Mouse (Mus musculus) left cerebral cortex, adult 18-20 months (tissue): ENCODE data around the gene Dap. TPM values are rescaled to one million over a fixed set of nuclear protein-coding genes. Genes with fewer than 3 reads are reported as not detected.
A peak's percentile ranks its signal among the peaks of the same experiment; 100 is the strongest.

Experiments used
- DNase-seq, 2 experiments: peaks; one replicate each; pipeline ENCODE4 v3.0.0; 2021 to 2022; ENCODE audit warnings: low spot score in 2 of 2, mixed read lengths in 1 of 2
- long read RNA-seq, 2 experiments: library from polyadenylated mRNA; stranded (forward); transcript quantifications; one replicate each; pipeline ENCODE4 v2.0.0; 2021
- total RNA-seq, 2 experiments: library from RNA; stranded (reverse); gene quantifications; 2 replicates each; pipeline ENCODE4 v1.2.3; 2021

Dap gene
- total RNA-seq = 1 to 10 TPM; 5.8 to 8.1 TPM
- long read RNA-seq, experiment 1, transcript Dap-201 (4 exons, 1,555 nt) = major isoform, 22 of 22 reads
- long read RNA-seq, experiment 1, partial matches to known transcripts = 0 of 22 reads
- long read RNA-seq, experiment 1, other reads (novel, unspliced or antisense) = 0 of 22 reads
- long read RNA-seq, experiment 2, transcript Dap-201 (4 exons, 1,555 nt) = major isoform, 14 of 14 reads
- long read RNA-seq, experiment 2, partial matches to known transcripts = 0 of 14 reads
- long read RNA-seq, experiment 2, other reads (novel, unspliced or antisense) = 0 of 14 reads

GRCm38 (mm10) chr15:31224135-31224761 lies at the start of gene Dap:
Dap (plus strand) TSS chr15:31224314.
- peak; percentile 96 to 98 for DNase-seq

GRCm38 (mm10) chr15:31176566-31176965 lies 47.5 kb upstream of the Dap start:
- no peak for DNase-seq

GRCm38 (mm10) chr15:31184651-31185443 lies 39.3 kb upstream of the Dap start:
- DNase-seq = no peak

- DNase-seq = no peak
These were observed 38.6 kb upstream of the Dap start for GRCm38 (mm10) chr15:31185506-31185905.

- DNase-seq = no peak
These were observed 37.7 kb upstream of the Dap start for GRCm38 (mm10) chr15:31186371-31186901.

- no peak for DNase-seq
These were observed 31.6 kb upstream of the Dap start for GRCm38 (mm10) chr15:31192563-31192962.

- DNase-seq = no peak
These were observed 28.3 kb upstream of the Dap start for GRCm38 (mm10) chr15:31195776-31196175.

- no peak for DNase-seq
These were observed 16.6 kb upstream of the Dap start for GRCm38 (mm10) chr15:31207346-31208093.

- DNase-seq = no peak
These were observed 12.2 kb upstream of the Dap start for GRCm38 (mm10) chr15:31211910-31212309.

- no peak for DNase-seq
These were observed 10.4 kb upstream of the Dap start for GRCm38 (mm10) chr15:31213619-31214270.

- no peak for DNase-seq
These were observed 1.9 kb upstream of the Dap start for GRCm38 (mm10) chr15:31222216-31222615.

GRCm38 (mm10) chr15:31223596-31224134 lies 449 bp upstream of the Dap start:
- no peak for DNase-seq

GRCm38 (mm10) chr15:31224806-31225642 lies 910 bp downstream of the Dap start:
- DNase-seq = no peak

- DNase-seq = no peak
These were observed 1.7 kb downstream of the Dap start for GRCm38 (mm10) chr15:31225643-31226325.

GRCm38 (mm10) chr15:31226464-31226863 lies 2.4 kb downstream of the Dap start:
- DNase-seq = no peak

GRCm38 (mm10) chr15:31227793-31228192 lies 3.7 kb downstream of the Dap start:
- no peak for DNase-seq

- no peak for DNase-seq
These were observed 8.9 kb downstream of the Dap start for GRCm38 (mm10) chr15:31233006-31233405.

- no peak for DNase-seq
These were observed 11.9 kb downstream of the Dap start for GRCm38 (mm10) chr15:31235794-31236548.
